Mouse (Mus musculus) right cerebral cortex, postnatal 4 days (tissue): ENCODE data around the gene Abhd14a.

Source experiments
- DNase-seq: peaks from one replicate; pipeline ENCODE4 v3.0.0-alpha.2; 2022

The Abhd14a gene

DNA sequence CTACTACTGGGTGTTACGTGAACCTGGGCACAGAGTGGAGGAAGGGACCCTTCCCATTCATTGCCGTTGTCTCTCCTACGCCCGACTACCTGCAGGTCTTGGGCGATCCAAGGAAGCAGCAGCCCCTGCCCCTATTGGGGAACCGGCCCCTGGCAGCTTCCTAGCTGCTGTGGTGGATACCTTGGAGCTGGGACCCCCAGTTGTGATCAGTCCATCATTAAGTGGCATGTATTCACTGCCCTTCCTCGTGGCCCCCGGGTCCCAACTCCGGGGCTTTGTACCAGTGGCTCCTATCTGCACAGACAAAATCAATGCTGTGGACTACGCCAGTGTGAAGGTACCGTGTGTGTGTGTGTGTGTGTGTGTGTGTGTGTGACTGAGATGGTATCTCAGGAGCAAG lies 3.8 kb upstream of the Abhd14a start:
- DNase-seq: no peak

DNA sequence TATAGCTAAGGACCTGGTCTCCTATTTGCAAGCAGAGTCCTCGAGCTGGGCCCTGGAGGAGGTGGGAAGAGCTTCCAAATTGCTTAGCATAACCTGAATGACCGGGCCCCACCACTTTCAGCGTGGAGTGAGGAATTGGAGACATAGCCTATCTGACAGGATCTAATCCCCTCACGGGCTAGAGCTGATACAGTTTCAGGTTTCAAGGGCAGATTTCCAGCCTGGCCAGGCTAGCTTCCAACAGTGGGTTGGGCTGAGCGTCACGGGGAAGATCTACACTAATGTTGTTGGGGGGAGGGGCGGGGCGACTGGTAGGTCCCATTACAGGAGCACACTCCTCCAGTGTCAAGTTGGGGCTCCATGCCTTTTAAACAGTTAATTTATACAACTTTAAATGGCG lies 3.2 kb upstream of the Abhd14a start:
- no peak for DNase-seq

DNA sequence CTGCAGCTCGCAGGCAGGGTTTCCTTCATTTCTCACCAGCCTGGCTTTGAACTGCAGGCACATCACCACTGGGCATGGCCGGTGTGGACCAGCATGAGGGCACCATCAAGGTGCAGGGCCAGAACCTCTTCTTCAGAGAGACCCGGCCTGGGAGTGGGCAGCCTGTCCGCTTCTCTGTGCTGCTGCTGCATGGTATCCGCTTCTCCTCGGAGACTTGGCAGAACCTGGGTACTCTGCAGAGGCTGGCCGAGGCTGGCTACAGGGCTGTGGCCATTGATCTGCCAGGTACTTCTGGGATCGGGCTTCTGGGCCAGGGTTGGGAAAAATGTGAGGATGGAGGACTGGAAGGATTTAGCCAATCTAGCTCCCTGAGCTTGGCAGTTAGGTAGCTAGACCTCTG lies 2.5 kb upstream of the Abhd14a start:
- DNase-seq: no peak

DNA sequence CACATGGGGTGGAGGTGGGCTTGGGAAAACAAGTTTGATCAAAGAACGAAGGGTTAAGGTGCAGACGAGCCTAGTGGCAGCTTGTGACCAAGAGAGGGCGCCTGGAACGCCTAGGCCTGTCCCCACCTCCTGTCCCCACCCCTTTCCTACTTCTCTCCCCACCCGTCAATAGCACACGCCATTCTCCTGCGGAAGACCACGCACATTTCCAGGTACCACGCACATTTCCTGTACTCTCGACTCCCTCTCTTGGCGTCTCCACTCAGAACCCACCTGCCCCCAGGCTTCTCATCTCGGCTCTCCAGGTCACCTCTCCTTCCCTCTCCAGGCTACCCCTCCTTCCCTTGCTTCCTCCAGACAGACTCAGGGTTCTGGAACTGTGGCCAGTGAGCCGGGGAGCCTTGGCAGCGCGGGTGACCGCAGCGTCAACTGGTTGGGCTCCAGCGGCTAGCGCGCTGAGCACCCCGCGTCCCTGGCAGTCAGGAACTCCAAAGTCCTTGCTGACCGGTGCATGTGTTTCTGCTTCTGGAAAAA lies 1.1 kb upstream of the Abhd14a start:
- peak; percentile 65 for DNase-seq

DNA sequence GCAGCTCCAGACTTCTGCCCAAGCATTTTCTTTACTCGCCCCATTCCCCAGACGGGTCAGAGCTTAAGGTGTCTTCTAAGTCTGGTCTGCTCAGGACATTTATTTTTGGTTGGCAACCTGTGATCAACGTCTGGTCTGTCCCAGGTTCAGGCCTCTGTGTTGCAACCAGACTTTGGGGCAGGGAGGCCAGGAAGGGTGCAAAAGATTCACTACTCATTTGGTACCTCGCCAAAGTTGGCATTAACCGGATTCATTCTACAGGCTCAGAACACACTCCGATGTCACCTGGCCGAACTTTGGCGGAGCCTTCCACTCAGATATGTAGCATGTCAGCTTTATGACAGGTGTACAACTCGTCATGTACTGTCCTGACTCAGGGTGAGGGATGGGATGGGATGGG lies 473 bp upstream of the Abhd14a start:
- no peak for DNase-seq

DNA sequence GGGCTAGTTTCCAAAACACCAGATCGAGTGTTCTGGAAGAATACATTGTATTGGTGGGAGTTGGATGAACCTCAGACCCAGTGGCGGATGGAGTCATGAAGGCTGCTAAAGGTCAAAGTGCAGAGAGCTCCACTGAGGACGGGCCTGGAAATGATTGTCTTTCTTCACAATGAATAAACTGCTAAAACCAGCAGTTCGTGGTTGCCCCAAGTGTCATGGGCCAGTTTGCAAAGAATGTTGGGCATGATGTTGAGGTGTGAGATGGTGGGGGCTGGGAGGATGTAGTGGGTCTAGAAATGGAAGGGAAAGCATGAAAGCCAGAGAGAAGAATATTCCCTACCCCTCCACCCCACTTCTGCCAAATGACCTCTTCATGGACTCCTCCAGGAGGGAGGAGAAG lies 2.6 kb downstream of the Abhd14a start:
- DNase-seq: no peak

DNA sequence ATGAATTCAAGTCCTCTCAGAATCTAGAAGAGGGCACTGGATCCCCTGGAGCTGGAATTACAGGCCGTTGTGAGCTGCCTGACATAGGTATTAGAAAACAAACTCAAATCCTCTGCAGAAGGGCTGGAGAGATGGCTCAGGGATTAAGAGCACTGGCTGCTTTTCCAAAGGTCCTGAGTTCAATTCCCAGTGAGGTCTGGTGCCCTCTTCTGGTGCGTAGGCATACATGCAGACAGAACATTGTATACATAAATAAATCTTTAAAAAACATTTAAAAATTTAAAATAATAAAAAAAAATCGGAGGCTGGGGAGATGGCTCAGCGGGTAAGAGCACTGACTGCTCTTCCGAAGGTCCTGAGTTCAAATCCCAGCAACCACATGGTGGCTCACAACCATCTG lies 4.8 kb downstream of the Abhd14a start:
- DNase-seq: no peak

DNA sequence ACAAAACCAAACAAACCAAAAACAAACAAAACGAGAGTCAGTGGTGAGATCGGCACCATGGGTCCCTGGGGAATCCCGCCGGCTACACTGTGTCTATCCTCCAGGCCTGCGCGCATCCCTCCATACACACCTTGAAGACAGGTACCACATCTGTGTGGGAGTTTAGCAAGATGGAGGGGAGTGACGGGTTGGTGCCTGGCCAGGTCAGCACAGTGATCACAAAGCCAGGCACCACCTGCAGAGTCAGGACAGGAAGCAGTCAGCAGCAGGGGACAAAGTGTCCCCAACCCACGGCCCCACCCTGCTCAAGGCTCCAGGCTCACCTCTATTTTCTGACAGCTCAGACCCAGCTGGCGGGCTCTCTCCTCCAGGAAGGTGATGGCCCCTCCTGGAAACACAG lies 10.9 kb downstream of the Abhd14a start:
- DNase-seq: no peak

DNA sequence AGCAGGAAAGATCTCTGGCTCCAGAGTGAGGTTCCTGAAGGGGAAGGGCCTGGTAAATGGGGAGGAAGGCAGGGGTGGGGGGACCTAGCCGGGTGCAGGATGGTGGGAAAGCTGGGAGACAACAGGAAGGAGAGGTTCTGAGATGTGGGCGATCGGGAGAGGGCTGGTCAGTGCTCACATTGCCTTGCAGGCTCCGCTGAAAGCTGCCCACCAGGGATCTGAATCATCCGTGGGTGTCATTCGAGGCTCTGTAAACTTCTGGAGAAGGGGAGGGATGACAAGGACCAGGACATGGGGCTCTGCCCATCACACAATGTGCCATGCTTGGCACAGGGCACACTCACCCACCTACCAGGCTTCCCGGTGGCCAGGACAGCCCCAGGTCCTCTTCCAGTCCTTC lies 14.1 kb downstream of the Abhd14a start:
- no peak for DNase-seq

DNA sequence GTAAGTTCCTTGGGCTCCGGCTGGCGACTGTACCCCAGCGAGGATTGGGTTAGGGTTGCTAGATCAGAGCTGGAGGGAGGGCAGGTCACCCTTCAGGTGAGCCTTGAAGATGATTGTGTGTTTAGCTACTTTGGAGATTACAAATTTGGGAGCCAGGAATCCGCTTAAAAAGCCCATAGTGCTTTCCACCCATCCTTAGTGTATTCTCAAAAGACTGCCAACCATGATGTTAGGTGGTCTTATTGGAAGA lies 17.5 kb downstream of the Abhd14a start:
- DNase-seq: no peak

DNA sequence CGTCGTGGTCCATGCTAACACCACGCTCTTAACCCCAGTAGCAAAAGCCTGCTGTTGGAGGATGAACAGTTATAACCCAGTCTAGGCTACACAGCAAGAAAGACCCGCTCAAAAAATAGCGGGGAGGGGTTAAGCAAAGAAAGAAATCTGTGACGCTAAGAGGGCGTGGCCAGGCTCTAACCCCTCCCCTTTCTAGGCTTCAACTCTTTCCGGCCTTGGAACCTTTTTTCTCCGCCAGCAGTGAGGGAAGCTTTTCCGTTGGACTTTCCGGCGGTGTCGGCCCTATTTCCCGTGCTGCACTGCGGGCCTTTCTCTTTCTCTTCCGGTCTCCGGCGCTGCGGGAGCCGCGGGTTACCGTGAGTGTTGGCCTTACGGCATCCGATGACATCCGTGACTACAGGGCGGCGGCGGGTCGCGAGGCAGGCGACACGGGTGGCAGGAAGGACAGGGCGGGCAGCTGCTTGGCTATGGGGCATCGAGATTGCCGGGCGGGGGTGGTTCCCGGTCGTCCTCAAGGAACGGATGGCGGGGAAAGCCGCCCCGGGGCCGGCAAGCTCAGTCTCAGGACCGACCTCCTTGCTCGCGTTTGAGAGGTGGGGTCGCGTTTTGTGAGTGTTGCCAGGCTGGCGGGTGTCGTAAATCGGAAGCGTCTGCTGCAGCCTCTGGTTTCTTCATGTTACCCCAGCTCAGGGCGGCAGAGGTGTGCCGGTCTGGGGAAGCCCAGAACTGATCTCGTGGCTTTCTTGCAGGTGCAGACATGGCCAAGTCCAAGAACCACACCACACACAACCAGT lies 18.1 kb downstream of the Abhd14a start, which contains the start of gene Rpl29:
Gene Rpl29, plus strand, starts transcription at position 234 of the 794 bp plus-strand sequence.
- peak; percentile 88 for DNase-seq

DNA sequence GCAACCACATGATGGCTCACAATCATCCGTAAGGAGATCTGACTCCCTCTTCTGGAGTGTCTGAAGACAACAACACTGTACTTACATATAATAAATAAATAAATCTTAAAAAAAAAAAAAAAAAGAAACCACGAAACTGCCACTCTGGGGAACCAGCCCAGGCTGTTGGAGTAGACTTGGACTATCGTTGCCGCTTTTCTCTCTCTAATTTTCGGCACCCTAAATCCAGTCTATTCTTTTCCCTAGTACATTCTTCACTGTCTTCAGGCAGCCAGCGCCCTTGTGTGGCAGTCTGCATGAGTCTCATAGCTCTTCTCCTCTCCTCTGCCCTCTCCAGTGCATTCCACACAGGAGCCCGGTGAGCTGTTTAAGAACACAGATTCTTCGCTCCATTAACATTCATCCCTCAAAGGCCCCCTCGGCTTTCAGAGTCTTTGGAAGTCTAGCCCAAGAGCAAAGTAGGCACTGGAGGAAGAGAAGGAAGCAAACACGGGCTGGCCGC lies 18.7 kb downstream of the Abhd14a start:
- peak; percentile 40 for DNase-seq

DNA sequence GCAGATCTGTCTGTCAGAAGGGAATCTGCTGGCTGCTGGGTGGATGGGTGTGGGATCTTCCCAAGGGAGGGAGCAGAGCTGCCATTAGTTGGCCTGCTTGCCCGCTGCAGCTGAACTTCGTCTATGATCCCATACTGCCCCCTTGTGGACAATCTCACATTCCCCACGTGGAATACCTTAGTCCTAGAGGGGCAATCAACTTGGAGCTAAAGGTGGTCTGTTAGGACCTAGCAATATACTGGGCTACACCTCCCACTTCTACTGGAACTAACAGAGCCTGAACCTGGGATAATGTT lies 25.7 kb downstream of the Abhd14a start:
- peak; percentile 83 for DNase-seq

DNA sequence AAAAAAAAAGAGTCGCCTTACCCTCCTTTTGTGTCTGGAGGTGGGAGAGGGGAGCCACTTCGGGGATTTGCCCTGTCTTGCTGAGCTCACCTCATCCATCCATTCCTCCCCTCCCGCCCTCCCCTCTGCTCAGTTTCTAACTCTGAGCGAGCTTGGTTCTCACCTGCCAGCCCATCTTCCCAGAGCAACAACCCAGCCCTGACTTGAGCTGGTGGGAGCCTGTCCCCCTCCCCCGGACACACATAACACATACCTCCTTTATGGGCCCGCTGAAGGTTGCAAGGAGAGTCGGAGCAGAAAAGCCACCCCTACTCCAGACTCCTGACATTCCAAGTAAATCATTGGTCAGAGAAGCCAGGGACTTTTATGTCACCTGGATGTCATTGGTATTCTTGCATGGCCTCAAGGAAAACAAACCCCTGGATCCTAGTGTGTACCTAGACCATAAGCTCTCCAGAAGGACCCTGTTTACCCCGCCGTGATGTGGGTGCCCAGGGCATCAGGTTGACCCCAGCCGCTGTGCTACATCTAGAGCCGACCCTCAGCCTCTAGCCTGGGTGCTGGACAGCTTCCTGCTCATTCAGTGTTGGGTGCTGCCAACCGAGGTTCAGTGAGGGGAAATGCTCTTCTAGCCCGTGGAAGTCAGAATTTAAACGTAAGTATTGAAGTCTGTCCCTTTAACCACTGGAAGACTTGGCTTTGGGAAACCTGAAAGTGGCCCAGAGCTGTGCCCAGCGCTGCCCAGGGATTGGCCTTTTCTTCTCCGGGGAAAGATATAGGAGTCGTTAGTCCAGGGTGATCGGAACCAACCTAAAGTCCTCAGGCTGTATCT lies 26.2 kb downstream of the Abhd14a start:
- no peak for DNase-seq

DNA sequence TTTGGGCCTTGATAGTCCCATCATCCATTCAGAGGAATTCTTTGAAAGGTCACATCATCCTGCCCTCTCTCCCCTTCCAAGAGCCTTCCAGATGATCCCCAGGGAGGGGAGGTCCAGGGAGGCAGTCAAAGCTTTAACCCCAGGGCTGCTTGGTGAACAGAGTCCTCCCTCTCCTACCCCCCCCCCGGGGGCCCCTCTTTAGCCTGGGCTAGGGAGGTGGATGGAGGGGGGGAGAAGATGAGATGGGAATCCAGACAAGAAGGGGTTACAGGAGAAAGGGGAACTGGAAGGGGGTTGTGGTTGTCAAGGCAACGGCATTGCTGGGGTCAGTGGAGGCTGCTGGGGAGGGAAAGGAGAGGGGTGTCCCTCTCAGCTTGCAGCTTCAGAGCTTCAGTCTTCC lies 26.9 kb downstream of the Abhd14a start:
- no peak for DNase-seq

DNA sequence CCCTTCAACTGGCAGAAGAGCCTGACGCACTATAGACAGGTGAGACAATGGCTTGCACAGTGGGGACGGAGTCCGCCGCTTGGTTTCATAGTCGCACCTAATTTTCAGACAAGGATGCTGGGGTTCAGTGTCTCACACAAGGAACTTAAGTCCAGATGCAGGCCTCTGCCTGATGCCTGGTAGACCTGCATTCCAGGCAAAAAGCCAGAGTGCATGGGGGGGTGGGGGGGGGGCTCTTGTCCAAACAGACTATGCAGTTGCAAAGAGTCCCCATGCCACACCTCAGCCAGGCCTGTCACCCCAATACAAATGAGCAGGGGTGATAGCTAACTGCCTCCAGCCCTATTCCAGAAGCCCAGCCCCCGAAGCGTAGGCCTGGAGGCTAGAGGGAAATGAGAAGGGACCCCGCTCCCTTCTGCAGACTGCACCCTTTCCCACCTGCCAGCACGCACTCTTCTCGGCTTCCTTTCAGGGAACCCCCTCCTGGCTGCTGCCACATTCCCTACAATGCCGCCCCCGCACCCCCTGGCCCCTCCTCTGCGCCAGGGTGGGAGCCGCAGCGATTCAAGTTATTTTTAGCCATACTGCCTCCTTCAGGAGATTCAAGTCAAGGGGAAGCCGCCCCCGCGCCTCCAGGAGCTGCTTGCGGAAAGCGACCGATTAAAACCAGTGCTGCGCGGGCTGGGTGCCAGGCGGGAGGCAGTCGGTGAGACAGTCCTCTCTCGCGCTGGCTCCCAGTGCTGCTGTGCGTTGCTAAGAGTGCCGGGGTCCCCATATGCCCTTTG lies 29.4 kb downstream of the Abhd14a start:
- peak; percentile 96 for DNase-seq

DNA sequence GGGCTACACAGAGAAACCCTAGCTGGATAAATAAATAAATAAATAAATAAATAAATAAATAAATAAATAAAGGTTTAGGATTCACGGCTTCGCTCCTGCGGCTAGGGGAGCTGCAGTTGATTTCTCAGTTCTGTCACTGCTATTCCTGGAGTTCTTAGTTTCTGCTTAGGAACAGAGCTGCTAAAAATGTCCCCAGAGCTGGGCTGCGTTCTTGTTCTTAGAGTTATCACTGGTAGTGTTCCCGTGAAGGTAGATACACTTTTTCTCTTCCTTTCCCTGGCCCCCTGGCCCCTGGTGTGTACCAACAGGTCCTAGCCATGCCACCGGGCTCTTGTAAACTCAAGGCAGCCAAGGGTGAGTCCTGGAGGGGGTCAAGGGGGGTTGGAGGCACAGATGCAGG lies 30.7 kb downstream of the Abhd14a start:
- DNase-seq: no peak

DNA sequence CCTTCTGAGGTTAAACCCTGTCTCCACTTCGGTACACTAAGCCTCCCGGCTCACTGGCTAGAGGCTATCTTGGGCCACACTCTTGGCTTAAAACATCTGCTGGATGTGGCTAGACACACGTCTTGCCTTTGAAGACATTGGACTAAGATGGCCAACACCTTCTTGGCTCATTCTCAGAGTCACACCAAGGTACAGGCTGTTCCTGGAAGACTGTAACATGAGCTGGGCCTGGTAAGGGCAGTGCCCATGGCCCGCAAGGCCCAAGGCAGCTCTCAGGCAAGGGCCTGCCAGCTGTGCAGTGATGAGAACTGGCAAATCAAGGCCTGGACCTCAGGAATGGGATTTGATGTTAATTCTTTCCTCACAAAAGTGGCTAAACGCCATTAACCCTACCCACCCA lies 33.9 kb downstream of the Abhd14a start:
- DNase-seq: no peak

DNA sequence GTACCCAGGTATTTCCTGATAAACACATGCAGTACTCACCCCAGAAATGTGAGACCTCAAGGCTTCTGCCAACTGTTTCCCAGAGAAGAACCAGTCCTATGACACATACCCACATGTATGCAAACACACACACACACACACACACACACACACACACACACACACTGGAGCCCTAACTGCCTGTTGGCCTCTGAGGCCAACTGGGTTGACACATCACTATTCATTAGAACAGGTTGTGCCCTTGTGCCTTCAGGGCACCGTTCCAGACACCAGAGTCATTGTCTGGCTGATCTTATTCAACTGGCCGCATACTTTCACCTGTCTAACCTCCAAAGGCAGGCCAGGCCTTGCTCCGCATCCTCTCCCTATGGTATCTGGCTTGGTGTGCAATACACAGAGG lies 35.3 kb downstream of the Abhd14a start:
- DNase-seq: no peak

DNA sequence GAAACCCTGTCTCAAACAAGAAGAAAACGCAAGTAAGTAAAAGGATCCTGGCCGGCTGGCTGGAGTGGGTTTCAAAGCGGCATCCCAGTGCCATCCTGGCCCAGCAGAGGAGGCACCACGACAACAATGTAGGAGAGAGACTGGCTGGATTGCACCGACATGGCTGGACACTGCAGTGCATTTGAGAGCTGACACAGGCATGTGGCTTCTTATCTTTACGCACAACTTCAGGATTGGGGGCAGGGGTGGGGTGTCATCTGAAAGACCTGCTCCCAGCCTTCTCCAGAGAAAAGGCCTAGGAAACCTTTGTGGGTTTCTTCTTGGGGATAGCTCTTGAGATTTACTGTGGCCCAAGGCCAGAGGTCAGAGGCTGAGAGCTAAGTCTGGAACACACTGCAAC lies 35.7 kb downstream of the Abhd14a start:
- no peak for DNase-seq

DNA sequence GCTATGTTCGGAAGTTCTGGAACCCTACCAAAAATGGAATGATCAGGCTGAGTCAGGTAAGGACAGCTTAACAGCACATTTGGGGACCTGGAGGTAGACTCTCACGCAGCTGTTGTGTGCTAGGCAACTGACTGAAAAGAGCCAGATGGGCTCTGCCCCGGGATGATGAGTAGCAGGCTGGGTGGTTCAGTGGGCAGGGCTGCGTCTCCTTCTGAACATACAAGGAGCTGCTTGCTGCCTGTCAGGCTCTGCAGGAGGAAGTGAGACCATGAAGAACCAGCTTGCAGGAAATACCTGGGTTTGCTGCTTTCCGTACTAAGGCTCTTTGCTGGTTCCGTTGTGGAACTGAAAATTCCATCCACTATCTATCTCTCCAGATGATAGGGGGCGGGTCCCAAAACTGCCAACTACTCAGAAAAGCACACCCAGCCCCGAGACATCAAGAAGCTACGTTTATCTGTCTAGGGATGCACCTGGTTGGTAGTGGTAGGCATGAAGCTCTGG lies 36.3 kb downstream of the Abhd14a start:
- DNase-seq: no peak

DNA sequence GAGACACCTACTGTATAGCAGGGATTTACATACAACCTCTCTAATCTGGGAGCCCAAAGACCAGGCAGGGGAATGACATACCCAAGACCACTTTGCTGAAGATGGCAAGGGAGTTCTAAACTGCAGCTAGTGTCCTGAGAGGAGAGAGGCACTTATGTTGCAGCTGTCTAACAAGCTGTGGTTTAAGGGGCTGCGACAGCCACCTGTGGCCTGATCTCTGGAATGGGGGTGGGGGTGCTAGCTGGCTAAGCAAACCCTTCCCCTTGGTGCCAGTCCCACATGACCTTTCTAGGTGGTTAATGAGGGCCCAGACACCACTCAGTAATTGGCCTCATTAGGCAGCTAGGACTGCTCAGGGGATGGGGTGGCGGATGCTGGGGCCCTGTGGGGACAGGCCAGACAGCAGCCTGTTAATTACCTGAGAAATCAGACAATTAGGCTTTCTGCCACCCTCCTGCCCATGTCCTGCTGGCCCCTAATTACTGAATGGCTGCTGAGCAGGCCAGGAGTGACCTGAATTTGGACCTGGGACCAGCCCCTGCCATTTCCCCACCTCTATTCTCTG lies 37.3 kb downstream of the Abhd14a start:
- DNase-seq: no peak

DNA sequence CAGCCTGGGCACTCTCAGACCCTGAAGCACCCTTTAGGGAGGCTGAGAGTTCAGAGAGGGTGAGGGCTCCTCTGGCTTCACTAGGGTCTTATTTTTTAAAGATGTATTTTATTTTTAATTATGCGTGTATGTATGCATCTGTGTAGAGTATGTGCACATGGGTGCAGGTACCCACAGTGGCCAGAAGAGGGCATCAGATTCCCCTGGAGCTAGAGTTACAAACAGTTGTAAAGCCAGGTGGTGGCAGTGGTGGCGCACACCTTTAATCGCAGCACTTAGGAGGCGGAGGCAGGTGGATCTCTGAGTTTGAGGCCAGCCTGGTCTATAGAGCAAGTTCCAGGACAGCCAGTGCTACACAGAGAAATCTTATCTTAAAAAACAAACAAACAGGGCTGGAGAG lies 38.4 kb downstream of the Abhd14a start:
- DNase-seq: no peak
